Mouse (Mus musculus): ENCODE measurements around the gene Coq9.

Gene Coq9

DNA sequence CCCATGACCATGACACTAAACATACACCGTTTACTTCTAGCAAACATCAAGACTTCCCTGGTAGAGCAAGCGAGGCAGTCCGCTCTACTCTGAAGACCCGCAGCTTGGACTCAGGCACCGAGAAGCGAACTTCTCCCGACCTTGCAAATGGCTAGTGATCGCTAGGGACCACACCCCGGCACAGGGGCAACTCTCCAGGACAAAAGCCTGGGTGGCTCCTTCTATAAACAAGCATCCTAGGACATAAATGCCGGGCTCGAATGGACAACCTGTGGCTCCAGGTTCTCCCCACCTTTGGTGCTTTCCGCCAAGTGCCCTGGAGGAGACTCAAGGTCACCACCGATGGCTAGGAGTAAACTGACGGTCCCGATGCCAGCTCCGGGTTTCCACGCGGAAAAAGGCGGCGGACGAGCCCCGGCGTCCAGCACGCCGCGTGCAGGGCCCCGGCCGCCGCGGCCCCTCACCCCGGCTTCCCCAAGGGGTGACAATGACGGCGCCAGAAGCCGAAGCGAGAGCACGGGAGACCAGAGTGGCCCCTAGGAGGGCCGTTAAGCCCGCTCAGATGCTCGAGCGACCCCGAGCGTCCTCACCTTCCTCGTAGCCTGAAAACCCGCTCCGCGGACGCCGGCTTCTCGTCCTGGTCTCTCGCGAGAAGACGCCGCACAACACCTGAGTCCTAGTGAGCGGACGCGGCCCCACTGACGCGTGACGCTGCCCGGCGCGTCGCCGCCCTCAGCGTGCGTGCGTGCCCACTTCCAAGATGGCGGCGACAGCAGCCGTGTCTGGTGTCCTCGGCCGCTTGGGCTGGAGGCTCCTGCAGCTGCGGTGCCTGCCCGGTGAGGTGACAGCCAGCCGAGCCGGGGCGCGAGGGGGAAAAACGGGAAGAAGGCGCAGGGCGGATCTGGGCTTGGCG lies at the start of gene Coq9, which contains the start of gene Ciapin1:
TSS of gene Coq9 (plus strand) at position 660 of the 913 bp plus-strand sequence.
TSS of gene Ciapin1 (minus strand) at position 697 of the 913 bp plus-strand sequence.
- TF ChIP-seq NANOG (IDR thresholded peaks at IDR 0.05; ENCODE audit: borderline replicate concordance, low read length) (no peak), POU5F1 (IDR thresholded peaks at IDR 0.05; ENCODE audit: borderline replicate concordance, low read length) (no peak), CTCF (conservative IDR thresholded peaks at IDR 0.05; ENCODE audit: low read length) (no peak)

DNA sequence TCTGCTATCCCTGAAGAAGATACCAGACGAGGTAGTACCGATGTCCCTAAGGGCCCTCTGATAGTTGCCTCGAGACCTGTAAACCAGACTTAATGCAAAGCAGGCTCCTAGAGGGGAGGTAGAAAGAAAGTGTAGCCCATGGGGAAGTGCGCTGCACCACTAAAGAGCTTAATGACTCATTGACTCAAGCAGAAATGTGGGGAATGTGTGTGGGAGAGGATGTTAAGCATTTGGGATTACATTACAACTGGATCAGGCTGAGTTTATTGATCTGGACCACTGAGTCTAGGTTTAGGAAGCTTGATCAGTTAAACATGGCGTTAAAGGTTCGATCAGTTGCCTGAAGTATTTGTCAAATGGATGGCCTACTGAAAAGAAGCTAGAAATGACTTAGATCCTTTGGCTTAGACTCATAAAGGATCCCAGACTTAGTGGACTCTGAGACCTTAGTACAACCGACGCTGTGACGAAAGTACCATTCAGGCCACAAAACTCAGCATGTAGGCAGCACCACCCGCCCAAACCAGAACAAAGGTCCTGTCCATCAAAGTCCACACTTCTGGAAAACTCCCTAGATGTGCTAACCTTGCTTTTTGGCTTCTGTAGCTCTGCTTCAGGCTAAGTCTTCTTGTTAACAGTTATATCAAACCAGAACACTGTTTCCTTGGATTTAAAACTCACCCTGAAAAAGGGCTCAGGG lies 48.7 kb upstream of the Coq9 start:
- no peak for TF ChIP-seq POU5F1 (IDR thresholded peaks at IDR 0.05; ENCODE audit: borderline replicate concordance, low read length)
- TF ChIP-seq CTCF (conservative IDR thresholded peaks at IDR 0.05; ENCODE audit: low read length): no peak
- TF ChIP-seq NANOG (IDR thresholded peaks at IDR 0.05; ENCODE audit: borderline replicate concordance, low read length): no peak
- peaks cover 45% of the 10 kb centered on the region for H3K4me1 ChIP-seq (replicated peaks; ENCODE audit: low read depth, low read length)
- no peak overlapping the region for H3K4me3 ChIP-seq (replicated peaks; ENCODE audit: low read length)
- no peaks in the 10 kb centered on the region for H3K9me3 ChIP-seq (ENCODE audit: low read length)
- H3K27me3 ChIP-seq (ENCODE audit: insufficient read depth, low read length): no peaks in the 10 kb centered on the region
- H3K36me3 ChIP-seq (ENCODE audit: insufficient read depth, low read length): no peaks in the 10 kb centered on the region

More for the DNA sequence above, at the start of gene Coq9, which contains the start of gene Ciapin1:
- Histone ChIP-seq H3K36me3 (ENCODE audit: insufficient read depth, low read length) (peaks cover 10% of the 10 kb centered on the region; the same call in 1 of the 2 replicates), H3K4me3 (replicated peaks; ENCODE audit: low read length) (peak within 1 kb of the TSS; percentile 99), H3K9me3 (ENCODE audit: low read length) (no peaks in the 10 kb centered on the region), H3K27me3 (ENCODE audit: insufficient read depth, low read length) (no peaks in the 10 kb centered on the region), H3K4me1 (replicated peaks; ENCODE audit: low read depth, low read length) (peaks cover 31% of the 10 kb centered on the region)

DNA sequence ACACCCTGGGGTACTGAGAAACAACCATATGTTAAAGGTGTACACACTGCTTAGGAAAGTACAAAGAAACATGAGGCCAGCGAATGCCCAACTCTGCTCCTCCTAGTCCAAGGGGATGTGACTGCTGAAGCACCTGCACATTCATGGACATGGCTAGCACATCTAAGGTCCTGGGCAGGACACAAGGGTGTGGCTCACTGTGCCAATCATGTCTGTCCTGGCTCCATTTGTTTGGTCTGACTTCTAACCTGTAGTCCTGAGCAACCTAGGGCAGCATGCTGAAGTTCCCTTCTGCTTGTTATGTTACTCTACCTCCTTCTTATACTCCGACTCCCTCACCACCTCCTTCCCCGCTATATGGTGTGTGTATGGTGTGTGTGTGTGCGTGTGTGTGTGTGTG lies 43.8 kb upstream of the Coq9 start:
- TF ChIP-seq POU5F1 (IDR thresholded peaks at IDR 0.05; ENCODE audit: borderline replicate concordance, low read length): no peak
- TF ChIP-seq NANOG (IDR thresholded peaks at IDR 0.05; ENCODE audit: borderline replicate concordance, low read length): no peak
- no peak overlapping the region for H3K4me3 ChIP-seq (replicated peaks; ENCODE audit: low read length)

DNA sequence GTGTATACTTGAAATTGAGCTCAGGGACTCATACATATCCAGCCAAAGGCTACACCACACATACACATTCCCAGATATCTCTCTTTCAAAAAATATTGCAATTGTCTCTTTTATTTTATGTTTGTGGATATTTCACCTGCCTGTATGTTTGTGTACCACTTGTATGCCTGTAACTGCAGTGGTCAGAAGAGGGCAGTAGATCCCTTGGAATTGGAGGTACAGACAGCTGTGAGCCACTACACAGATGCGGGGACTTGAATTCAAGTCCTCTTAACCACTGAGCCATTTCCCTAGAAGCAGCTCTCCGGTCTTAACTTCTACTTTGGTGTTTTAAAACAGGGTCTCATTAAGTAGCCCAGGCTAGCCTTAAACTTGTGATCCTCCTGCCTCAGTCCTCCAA lies 43.3 kb upstream of the Coq9 start:
- TF ChIP-seq NANOG (IDR thresholded peaks at IDR 0.05; ENCODE audit: borderline replicate concordance, low read length) (no peak), CTCF (conservative IDR thresholded peaks at IDR 0.05; ENCODE audit: low read length) (no peak), POU5F1 (IDR thresholded peaks at IDR 0.05; ENCODE audit: borderline replicate concordance, low read length) (no peak)
- no peaks in the 10 kb centered on the region for H3K36me3 ChIP-seq (ENCODE audit: insufficient read depth, low read length)
- H3K4me1 ChIP-seq (replicated peaks; ENCODE audit: low read depth, low read length): no peaks in the 10 kb centered on the region
- H3K27me3 ChIP-seq (ENCODE audit: insufficient read depth, low read length): no peaks in the 10 kb centered on the region
- H3K9me3 ChIP-seq (ENCODE audit: low read length): no peaks in the 10 kb centered on the region
- no peak overlapping the region for H3K4me3 ChIP-seq (replicated peaks; ENCODE audit: low read length)

More for the DNA sequence above, 43.8 kb upstream of the Coq9 start:
- no peaks in the 10 kb centered on the region for H3K27me3 ChIP-seq (ENCODE audit: insufficient read depth, low read length)
- no peaks in the 10 kb centered on the region for H3K9me3 ChIP-seq (ENCODE audit: low read length)
- peaks cover 3% of the 10 kb centered on the region; the same call in 1 of the 2 replicates for H3K4me1 ChIP-seq (replicated peaks; ENCODE audit: low read depth, low read length)
- no peaks in the 10 kb centered on the region for H3K36me3 ChIP-seq (ENCODE audit: insufficient read depth, low read length)

DNA sequence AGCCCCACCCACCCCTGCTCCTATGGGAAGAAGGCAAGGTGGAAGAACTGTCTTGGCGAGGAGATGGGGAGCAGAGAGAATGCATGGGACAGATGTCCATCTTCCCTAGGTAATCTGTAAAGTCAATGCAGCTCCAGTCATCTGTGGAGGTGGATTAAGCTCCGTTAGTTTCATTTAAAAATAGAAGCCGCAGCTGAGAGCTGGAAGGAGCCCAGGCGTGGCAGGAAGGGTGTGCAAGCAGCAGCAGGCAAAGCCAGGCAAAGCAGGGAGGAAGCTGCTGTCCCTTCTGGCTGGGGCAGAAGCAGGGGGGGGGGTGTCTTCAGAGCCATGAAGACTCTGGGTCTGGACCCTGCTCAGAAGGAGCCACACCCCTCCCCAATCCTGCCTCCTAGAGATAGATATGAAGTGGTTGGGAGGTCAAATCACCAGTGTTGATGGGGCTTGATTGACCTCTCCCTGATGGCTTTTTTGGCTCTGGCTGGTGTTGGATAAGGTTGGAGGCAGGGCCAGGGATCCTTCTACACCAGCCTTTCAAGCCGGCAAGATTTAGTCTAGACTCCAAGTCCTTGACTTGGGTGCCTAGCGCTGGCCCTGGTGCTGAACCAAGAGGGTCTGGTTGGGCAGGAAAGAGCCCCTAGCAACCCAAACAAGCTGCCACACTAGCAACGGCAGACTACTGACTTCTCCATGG lies 37.7 kb upstream of the Coq9 start:
- Histone ChIP-seq H3K4me1 (replicated peaks; ENCODE audit: low read depth, low read length) (peaks cover 19% of the 10 kb centered on the region), H3K27me3 (ENCODE audit: insufficient read depth, low read length) (peaks cover 6% of the 10 kb centered on the region; the same call in 1 of the 2 replicates), H3K36me3 (ENCODE audit: insufficient read depth, low read length) (no peaks in the 10 kb centered on the region), H3K9me3 (ENCODE audit: low read length) (no peaks in the 10 kb centered on the region), H3K4me3 (replicated peaks; ENCODE audit: low read length) (no peak overlapping the region)
- TF ChIP-seq POU5F1 (IDR thresholded peaks at IDR 0.05; ENCODE audit: borderline replicate concordance, low read length) (no peak), NANOG (IDR thresholded peaks at IDR 0.05; ENCODE audit: borderline replicate concordance, low read length) (no peak), CTCF (conservative IDR thresholded peaks at IDR 0.05; ENCODE audit: low read length) (no peak)

DNA sequence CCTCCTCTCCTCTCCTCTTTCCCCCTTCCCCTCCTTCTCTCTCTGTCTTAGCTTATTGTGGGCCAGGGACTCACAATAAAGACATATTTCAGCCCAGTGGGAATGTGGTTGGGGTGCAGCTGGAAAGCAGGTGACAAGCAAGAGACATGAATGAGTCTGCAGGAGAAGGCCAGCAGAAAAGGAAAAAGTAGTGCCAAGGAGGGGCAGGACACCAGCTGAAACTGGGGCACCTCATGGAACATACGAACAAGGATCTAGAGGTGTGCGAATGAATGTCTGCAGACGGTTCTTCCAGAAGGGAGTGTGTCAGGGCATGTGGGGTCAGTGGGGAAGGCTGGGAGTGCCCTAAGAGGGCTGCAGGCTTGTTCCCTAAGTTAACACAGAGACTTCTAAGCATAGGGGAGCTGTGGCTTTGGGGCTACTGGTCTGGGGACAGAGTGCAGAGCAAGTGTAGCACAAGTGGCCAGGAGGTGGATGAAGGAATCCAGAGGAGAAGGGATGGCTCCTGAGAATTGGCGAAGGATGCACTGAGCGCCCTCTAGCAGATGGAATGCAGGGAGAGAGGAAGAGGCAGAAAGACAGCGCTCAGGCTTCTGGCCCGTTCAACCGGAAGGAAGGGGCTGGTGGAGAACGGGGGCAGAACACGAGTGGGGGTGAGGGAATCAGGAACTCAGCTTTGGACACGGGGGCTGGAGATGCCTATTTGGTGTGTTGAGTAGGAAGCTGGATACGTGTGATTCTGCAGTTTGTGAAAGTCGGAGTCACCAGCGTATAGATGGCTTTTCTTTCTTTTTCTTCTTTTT lies 36.6 kb upstream of the Coq9 start:
- TF ChIP-seq CTCF (conservative IDR thresholded peaks at IDR 0.05; ENCODE audit: low read length) (0 out of 2 replicates have a peak, but pooled peaks have one; percentile 32), NANOG (IDR thresholded peaks at IDR 0.05; ENCODE audit: borderline replicate concordance, low read length) (no peak)
- Histone ChIP-seq H3K4me3 (replicated peaks; ENCODE audit: low read length) (no peak overlapping the region), H3K27me3 (ENCODE audit: insufficient read depth, low read length) (peaks cover 10% of the 10 kb centered on the region; the same call in 1 of the 2 replicates), H3K36me3 (ENCODE audit: insufficient read depth, low read length) (no peaks in the 10 kb centered on the region), H3K9me3 (ENCODE audit: low read length) (no peaks in the 10 kb centered on the region), H3K4me1 (replicated peaks; ENCODE audit: low read depth, low read length) (peaks cover 19% of the 10 kb centered on the region)

DNA sequence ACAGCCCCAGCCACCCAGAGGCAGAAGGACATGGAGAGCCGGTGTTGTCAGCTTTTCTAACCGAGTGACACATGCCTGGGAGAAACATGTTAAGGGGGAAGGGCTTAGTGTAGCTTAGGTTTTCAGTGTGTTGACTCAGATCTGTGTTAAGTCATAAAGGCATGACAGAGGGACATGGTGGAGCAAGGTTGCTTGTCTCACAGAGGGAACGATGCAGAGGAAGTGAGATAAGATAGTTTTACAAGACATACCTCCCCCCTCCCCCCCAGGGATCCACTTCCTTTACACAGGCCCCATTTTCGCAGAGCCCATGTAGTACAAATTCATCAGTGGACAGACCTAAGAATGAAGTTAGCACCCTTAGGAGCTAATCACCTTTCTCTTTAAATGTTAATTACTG lies 35.7 kb upstream of the Coq9 start:
- TF ChIP-seq NANOG (IDR thresholded peaks at IDR 0.05; ENCODE audit: borderline replicate concordance, low read length) (no peak), CTCF (conservative IDR thresholded peaks at IDR 0.05; ENCODE audit: low read length) (no peak), POU5F1 (IDR thresholded peaks at IDR 0.05; ENCODE audit: borderline replicate concordance, low read length) (no peak)
- Histone ChIP-seq H3K36me3 (ENCODE audit: insufficient read depth, low read length) (no peaks in the 10 kb centered on the region), H3K4me3 (replicated peaks; ENCODE audit: low read length) (no peak overlapping the region), H3K27me3 (ENCODE audit: insufficient read depth, low read length) (peaks cover 16% of the 10 kb centered on the region), H3K4me1 (replicated peaks; ENCODE audit: low read depth, low read length) (peaks cover 21% of the 10 kb centered on the region), H3K9me3 (ENCODE audit: low read length) (no peaks in the 10 kb centered on the region)
